Comparison of ENCODE assay signal across 18 mouse cellular contexts in the genomic region with DNA sequence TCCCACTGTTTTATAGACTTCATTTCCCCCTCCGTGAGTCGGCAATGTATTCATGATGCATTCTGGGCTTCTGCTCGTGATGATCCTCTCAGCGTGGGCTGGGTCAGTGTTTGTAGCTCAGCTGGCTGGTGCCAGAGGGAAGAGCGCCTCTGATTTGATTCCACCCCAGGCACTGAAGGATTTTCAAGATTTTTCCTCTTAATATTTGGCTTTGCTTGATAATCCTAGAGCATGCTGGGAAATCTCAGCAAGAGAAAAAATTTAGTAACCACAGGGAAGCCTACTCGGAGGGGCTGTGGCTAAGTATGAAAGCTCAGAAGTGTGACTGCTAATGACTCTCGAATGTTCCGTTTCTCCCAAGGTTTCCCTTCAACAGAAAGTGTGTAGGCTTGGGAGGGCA. TPM values are rescaled to one million over a fixed set of nuclear protein-coding genes. Genes with fewer than 3 reads are reported as not detected.
DNase-seq lines count a peak whose midpoint lies in the region; ATAC-seq lines count a peak whose summit lies in the region.
"Had no signal": no experiment of that assay in that cellular context is flagged by ENCODE, and none has a peak within 500 bp of the region (broad histone marks: within the 10 kb centered on the region; RNA-seq: fewer than 3 reads in every experiment).

No protein-coding gene starts in this region.

- 72% methylated on average over 8 of the region's 8 CpGs for WGBS in forebrain, embryonic 14.5 days
- 78% methylated on average over 8 of the region's 8 CpGs for WGBS in forebrain, embryonic 12.5 days
- 57% methylated on average over 8 of the region's 8 CpGs for WGBS in limb, embryonic 12.5 days
- WGBS in limb, embryonic 10.5 days = 86% methylated on average over 8 of the region's 8 CpGs
- 47% methylated on average over 8 of the region's 8 CpGs for WGBS in midbrain, embryonic 16.5 days

- no peak overlapping the region for H3K4me2 ChIP-seq in forebrain, embryonic 14.5 days (ENCODE audit: low read length)
- H3K4me2 ChIP-seq in forebrain, embryonic 12.5 days = no peak overlapping the region
- peak overlapping the region; percentile 16; the same call in 1 of the 2 replicates for H3K4me2 ChIP-seq in limb, embryonic 12.5 days
- H3K4me2 ChIP-seq in midbrain, embryonic 16.5 days (ENCODE audit: low read length) = 0 out of 2 replicates have a peak overlapping the region, but pooled peaks have one; percentile 10
- H3K4me2 ChIP-seq: intestine, embryonic 15.5 days had no signal

- H3K4me1 ChIP-seq in forebrain, embryonic 14.5 days (ENCODE audit: control insufficient read depth, insufficient read depth, low read length) = no peaks in the 10 kb centered on the region
- no peaks in the 10 kb centered on the region; the same call in 1 of the 2 replicates for H3K4me1 ChIP-seq in forebrain, embryonic 12.5 days
- peaks cover 9% of the 10 kb centered on the region; the same call in 1 of the 2 replicates for H3K4me1 ChIP-seq in limb, embryonic 12.5 days (replicated peaks)
- no peaks in the 10 kb centered on the region for H3K4me1 ChIP-seq in limb, embryonic 10.5 days
- no peaks in the 10 kb centered on the region; the same call in 1 of the 2 replicates for H3K4me1 ChIP-seq in midbrain, embryonic 16.5 days (ENCODE audit: control insufficient read depth, insufficient read depth, low read length)
- H3K4me1 ChIP-seq: intestine, embryonic 15.5 days had no signal

- no peaks in the 10 kb centered on the region for H3K27me3 ChIP-seq in forebrain, embryonic 14.5 days (replicated peaks; ENCODE audit: control insufficient read depth, insufficient read depth, low read length)
- no peaks in the 10 kb centered on the region for H3K27me3 ChIP-seq in forebrain, embryonic 12.5 days
- H3K27me3 ChIP-seq in limb, embryonic 12.5 days = no peaks in the 10 kb centered on the region
- H3K27me3 ChIP-seq in limb, embryonic 10.5 days (ENCODE audit: low read depth, poor library complexity, severe bottlenecking) = no peaks in the 10 kb centered on the region
- no peaks in the 10 kb centered on the region for H3K27me3 ChIP-seq in midbrain, embryonic 16.5 days (ENCODE audit: control insufficient read depth, insufficient read depth, low read depth, low read length)
- H3K27me3 ChIP-seq: intestine, embryonic 15.5 days had no signal

- no peak overlapping the region for H3K9ac ChIP-seq in forebrain, embryonic 14.5 days (ENCODE audit: low read length)
- H3K9ac ChIP-seq in forebrain, embryonic 12.5 days = no peak overlapping the region
- H3K9ac ChIP-seq in limb, embryonic 12.5 days (replicated peaks) = no peak overlapping the region
- H3K9ac ChIP-seq in midbrain, embryonic 16.5 days (ENCODE audit: low read depth, low read length) = no peak overlapping the region
- H3K9ac ChIP-seq: intestine, embryonic 15.5 days had no signal

- no peaks in the 10 kb centered on the region for H3K9me3 ChIP-seq in forebrain, embryonic 14.5 days (replicated peaks; ENCODE audit: control insufficient read depth, low read length)
- H3K9me3 ChIP-seq in forebrain, embryonic 12.5 days = no peaks in the 10 kb centered on the region
- H3K9me3 ChIP-seq in limb, embryonic 12.5 days = no peaks in the 10 kb centered on the region
- H3K9me3 ChIP-seq in limb, embryonic 10.5 days (replicated peaks) = no peaks in the 10 kb centered on the region
- no peaks in the 10 kb centered on the region for H3K9me3 ChIP-seq in midbrain, embryonic 16.5 days (replicated peaks; ENCODE audit: control insufficient read depth, low read length, poor library complexity, severe bottlenecking)
- H3K9me3 ChIP-seq: intestine, embryonic 15.5 days had no signal

- H3K36me3 ChIP-seq in forebrain, embryonic 14.5 days (ENCODE audit: control insufficient read depth, insufficient read depth, low read length) = no peaks in the 10 kb centered on the region
- no peaks in the 10 kb centered on the region for H3K36me3 ChIP-seq in forebrain, embryonic 12.5 days (replicated peaks)
- no peaks in the 10 kb centered on the region for H3K36me3 ChIP-seq in limb, embryonic 12.5 days
- H3K36me3 ChIP-seq in limb, embryonic 10.5 days = no peaks in the 10 kb centered on the region
- no peaks in the 10 kb centered on the region for H3K36me3 ChIP-seq in midbrain, embryonic 16.5 days (ENCODE audit: control insufficient read depth, insufficient read depth, low read length)
- H3K36me3 ChIP-seq: G1E; intestine, embryonic 15.5 days had no signal

- no peak overlapping the region for H3K4me3 ChIP-seq in forebrain, embryonic 14.5 days (ENCODE audit: low read depth, low read length)
- H3K4me3 ChIP-seq in forebrain, embryonic 12.5 days (replicated peaks) = no peak overlapping the region
- H3K4me3 ChIP-seq in limb, embryonic 12.5 days (replicated peaks) = no peak overlapping the region
- H3K4me3 ChIP-seq in limb, embryonic 10.5 days = no peak overlapping the region
- H3K4me3 ChIP-seq in midbrain, embryonic 16.5 days (ENCODE audit: low read depth, low read length) = no peak overlapping the region
- H3K4me3 ChIP-seq: heart, adult 2 months; intestine, embryonic 15.5 days had no signal

- ATAC-seq in forebrain, embryonic 14.5 days = no peak
- ATAC-seq in forebrain, embryonic 12.5 days (ENCODE audit: low FRiP score) = no peak
- no peak for ATAC-seq in limb, embryonic 12.5 days (ENCODE audit: insufficient number of reproducible peaks, insufficient read depth, low FRiP score, low TSS enrichment, low read depth)
- ATAC-seq in midbrain, embryonic 16.5 days = peak; percentile 67
- ATAC-seq: intestine, embryonic 15.5 days had no signal

- DNase-seq in forebrain, embryonic 14.5 days (ENCODE audit: low spot score) = peak; percentile 44
- DNase-seq in limb, embryonic 10.5 days (ENCODE audit: low spot score) = no peak
- peak; percentile 34 to 41 for DNase-seq in cerebellum, postnatal 25 days
- DNase-seq in adrenal gland, adult (ENCODE audit: inconsistent age in 2 of 2, low spot score in 1 of 2) = no peak
- DNase-seq in embryo, embryonic 10.5 days (ENCODE audit: low spot score) = no peak
- DNase-seq: adrenal gland, postnatal 36 days; heart, adult 2 months; lung, adult 18-20 months; lung, postnatal 4 days; right cerebral cortex, postnatal 4 days had no signal

- H3K27ac ChIP-seq in forebrain, embryonic 14.5 days (ENCODE audit: low read depth, low read length) = no peak overlapping the region
- no peak overlapping the region for H3K27ac ChIP-seq in forebrain, embryonic 12.5 days
- no peak overlapping the region for H3K27ac ChIP-seq in limb, embryonic 12.5 days
- H3K27ac ChIP-seq in limb, embryonic 10.5 days = no peak overlapping the region
- peak overlapping the region; percentile 38; the same call in 1 of the 2 replicates for H3K27ac ChIP-seq in midbrain, embryonic 16.5 days (ENCODE audit: low read length)
- H3K27ac ChIP-seq: heart, adult 2 months; intestine, embryonic 15.5 days; kidney, postnatal 0 days had no signal

RNA-seq across cellular contexts. Expression of a gene that starts 49.9 kb away (rescaled TPM):
- 0.44 and 0.49 TPM in 2 replicates for polyA plus RNA-seq in forebrain, embryonic 14.5 days (2014; fragmentation: Nextera tagmentation; extraction: Ambion mirVana)
- not detected in 2 replicates for polyA plus RNA-seq in forebrain, embryonic 12.5 days (2016; fragmentation: Nextera tagmentation; extraction: Ambion mirVana)
- polyA plus RNA-seq in limb, embryonic 12.5 days (2016; fragmentation: Nextera tagmentation; extraction: Ambion mirVana) = not detected in 2 replicates
- polyA plus RNA-seq in limb, embryonic 10.5 days (2016; fragmentation: Nextera tagmentation; extraction: Ambion mirVana) = not detected in 2 replicates
- 1.3 and 3.8 TPM in 2 replicates for polyA plus RNA-seq in midbrain, embryonic 16.5 days (2015; fragmentation: Nextera tagmentation; extraction: Ambion mirVana)
- polyA plus RNA-seq: C2C12; G1E; intestine, embryonic 15.5 days; kidney, postnatal 0 days; limb, embryonic 11.5 days had no signal

Comparison
In these comparisons a context has a peak if more than half of its experiments do, and no peak if none do; other contexts are left out.
1. DNase-seq: peak in forebrain, embryonic 14.5 days (single experiment) and cerebellum, postnatal 25 days (2 of 2); none in limb, embryonic 10.5 days (single experiment), adrenal gland, adult (0 of 2) and embryo, embryonic 10.5 days (single experiment).
2. H3K4me2 ChIP-seq: peak in limb, embryonic 12.5 days (single experiment) and midbrain, embryonic 16.5 days (single experiment); none in forebrain, embryonic 14.5 days (single experiment) and forebrain, embryonic 12.5 days (single experiment).